Mouse (Mus musculus): Measurements from ENCODE around the gene Nova2.

Gene Nova2

DNA sequence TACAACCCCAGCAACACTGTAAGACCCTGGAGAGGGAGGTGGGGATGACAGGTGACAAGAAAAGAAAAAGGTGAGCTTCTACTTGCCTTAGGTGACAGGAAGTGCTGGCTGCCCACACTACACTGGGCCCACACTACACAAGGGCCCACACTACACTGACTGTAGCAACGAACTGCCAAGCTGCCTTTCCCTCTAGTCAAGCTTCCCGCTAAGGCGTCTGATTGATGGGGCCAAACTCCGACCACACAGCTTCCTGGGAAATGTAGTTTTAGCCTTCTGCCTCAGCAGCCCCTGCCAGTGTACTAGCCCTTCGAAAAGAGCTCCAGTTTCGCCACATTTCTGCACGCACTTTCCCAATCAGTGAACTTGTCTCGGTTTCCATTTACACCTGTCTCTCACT, 41.9 kb downstream of the Nova2 start:
- in situ Hi-C loops (cut with MboI; ENCODE audit: unreplicated experiment in 2 of 2), result no loop called here

DNA sequence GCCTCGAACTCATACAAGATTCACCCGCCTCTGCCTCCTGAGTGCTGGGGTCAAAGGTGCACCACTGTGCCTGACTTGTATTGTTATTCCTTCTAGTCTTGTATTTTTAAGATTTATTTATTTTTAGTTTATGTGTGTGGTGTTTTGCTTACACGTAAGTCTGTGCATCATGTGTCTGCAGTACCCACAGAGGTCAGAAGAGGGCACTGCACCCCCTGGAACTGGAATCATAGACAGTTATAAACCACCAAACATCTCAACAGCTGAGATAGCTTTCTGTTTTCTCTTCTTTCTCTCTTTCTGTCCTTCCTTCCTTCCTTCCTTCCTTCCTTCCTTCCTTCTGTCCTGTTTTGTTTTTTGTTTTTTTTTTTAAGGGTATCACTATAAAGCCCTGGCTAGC, 45.3 kb downstream of the Nova2 start:
- in situ Hi-C loops (cut with MboI; ENCODE audit: unreplicated experiment in 2 of 2), result no loop called here

DNA sequence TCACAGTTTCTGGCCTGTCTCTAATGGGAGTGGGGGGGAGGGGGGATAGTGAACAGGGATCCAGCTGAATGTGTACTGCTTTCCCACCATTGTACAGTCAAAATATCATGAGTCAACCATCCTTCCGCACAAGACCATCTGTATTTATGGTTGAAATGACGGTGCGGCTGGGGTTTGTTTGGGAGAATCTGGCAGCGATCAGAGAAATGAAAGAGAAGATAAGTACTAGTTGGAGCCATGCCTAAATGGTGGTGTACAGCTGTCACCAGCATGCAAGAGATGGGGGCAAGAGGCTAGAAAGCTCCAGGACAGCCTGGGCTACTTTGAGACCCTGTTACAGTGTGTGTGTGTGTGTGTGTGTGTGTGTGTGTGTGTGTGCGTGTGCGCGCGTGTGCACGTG, 52.7 kb downstream of the Nova2 start:
- in situ Hi-C loops (cut with MboI; ENCODE audit: unreplicated experiment in 2 of 2), result no loop called here

DNA sequence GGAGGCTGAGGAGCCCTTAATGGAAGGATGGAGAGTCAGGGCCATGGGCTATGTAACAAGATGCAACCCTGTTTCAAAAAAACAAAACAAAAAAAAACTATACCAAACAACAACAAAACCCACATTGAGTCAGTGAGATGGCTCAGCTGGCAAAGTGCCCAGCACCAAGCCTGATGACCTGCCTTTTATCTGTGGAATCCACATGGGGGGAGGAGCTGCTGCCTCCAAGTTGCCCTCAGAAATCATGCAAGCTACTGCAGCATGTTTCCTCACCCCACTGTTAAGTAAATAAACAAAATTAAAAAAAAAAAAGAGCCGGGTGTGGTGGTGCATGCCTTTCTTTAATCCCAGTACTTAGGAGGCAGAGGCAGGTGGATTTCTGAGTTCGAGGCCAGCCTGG, 60.8 kb downstream of the Nova2 start:
- in situ Hi-C loops (cut with MboI; ENCODE audit: unreplicated experiment in 2 of 2), result loop anchor here in 1 of 2 experiments (10.0 kb wide), 1 partner anchor 72 kb away; the partner anchor contains the start of gene Ccdc61

DNA sequence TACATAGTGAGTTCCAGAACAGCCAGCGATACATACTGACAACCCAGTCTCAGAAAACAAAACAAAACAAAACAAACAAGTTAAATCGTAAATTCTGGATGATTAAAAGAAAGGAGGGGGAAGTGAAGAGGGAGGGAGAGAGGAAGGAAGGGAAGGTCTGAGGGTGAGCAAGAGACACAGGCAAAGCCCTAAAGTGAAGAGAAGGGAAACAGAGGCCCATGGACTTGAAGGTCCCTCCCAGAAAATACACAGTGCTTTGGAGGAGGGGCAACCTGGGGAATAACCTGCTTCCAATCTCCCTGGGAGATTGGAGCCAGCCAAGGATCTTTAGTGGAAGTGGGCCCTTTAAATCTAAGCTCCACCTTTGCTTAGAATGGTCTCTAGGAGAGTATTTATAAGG, 61.4 kb downstream of the Nova2 start, which contains the start of gene Nanos2:
TSS of gene Nanos2 (plus strand) at position 301 of the 400 bp plus-strand sequence.
- in situ Hi-C loops (cut with MboI; ENCODE audit: unreplicated experiment in 2 of 2), result loop anchor here in 1 of 2 experiments (10.0 kb wide), 1 partner anchor 72 kb away; the partner anchor contains the start of gene Ccdc61

DNA sequence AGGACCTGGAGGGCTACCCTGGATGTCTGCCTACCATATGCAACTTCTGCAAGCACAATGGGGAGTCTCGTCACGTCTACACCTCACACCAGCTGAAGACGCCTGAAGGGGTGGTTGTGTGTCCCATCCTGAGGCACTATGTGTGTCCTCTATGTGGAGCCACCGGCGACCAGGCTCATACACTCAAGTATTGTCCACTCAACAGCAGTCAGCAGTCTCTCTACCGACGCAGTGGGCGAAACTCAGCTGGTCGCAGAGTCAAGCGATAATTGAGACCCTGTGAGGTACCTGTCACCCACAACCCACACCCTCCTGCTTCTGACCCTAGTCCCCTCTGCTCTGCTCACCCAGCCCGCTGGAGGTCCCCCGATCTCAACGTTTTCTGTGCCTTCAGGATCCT, 62.1 kb downstream of the Nova2 start:
- in situ Hi-C loops (cut with MboI; ENCODE audit: unreplicated experiment in 2 of 2), result loop anchor here in 1 of 2 experiments (10.0 kb wide), 1 partner anchor 73 kb away; the partner anchor contains the start of gene Ccdc61

DNA sequence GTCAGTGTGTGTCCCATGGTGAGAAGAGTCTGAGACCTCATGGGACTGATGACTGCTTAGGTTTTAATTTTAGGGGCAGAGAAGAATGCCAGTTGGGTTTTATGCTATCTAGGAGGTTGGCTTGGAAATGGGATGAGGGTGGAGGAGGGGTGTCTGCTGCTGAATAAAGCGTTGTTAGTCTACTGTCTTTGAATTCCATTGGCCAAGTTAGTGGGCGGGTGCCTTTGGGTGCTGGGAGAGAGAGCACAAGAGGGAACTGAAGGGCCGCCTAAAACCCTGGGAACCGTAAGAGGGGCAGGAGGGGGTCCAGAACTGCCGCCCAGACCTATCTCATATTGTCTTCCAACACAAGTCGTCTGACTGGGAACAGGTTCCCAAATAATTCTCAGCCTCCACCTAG, 63.1 kb downstream of the Nova2 start:
- in situ Hi-C loops (cut with MboI; ENCODE audit: unreplicated experiment in 2 of 2), result loop anchor here in 1 of 2 experiments (10.0 kb wide), 1 partner anchor 74 kb away; the partner anchor contains the start of gene Ccdc61

DNA sequence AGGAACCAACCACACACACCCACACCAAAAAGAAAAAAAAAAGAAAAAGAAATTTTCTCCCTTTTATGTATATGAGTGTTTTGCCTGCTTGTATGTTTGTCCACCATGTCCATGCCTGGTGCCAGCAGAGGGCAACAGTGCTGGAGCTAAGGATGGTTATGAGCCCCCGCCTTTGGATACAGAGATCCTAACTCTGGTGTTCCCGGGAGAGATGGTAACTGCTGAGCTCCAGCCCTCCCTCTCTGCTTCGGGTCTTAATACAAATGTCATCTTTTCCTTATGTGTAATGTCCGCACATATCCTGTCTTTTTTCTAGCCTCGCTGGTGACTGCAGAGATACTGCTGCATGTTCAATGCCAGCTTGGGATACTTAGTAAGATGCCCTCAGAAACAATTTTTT, 64.3 kb downstream of the Nova2 start:
- in situ Hi-C loops (cut with MboI; ENCODE audit: unreplicated experiment in 2 of 2), result loop anchor here in 1 of 2 experiments (10.0 kb wide), 1 partner anchor 75 kb away; the partner anchor contains the start of gene Ccdc61

DNA sequence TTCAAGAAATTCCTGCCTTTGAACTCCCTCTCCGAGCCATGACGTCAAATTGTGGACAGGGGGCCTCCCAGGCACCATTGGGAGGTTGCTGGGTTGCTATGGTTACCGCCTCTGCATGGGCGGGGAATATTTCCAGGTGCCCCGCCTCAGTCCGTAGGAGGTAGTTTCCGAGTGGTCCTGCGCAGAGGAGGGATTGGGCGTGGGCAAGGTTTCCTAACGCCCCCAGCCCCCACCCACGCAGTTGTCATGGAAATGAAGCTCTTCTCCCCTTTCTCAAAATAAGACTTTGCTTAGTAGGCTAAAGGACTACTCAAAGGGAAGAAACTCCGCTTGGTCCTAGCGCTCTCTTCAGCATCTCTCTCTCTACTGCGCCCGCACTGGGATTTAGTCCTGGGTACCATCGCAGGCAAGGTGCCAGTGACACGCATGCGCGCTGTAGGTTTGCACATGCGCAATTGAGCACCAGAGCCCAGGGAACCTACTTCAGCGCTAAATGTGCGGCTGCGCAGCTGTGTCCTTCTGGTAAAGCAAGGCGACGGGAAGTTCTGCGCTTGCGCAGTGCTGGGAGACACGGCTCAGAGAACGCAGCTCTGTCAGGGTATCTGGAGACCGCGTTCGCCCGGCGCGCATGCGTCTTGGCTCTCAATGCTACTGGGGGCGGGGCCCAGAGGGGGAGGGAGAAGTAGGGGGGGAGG, 65.1 kb downstream of the Nova2 start, which contains the start of gene Mypop:
TSS of gene Mypop (plus strand) at position 645 of the 695 bp plus-strand sequence.
- in situ Hi-C loops (cut with MboI; ENCODE audit: unreplicated experiment in 2 of 2), result no loop called here

DNA sequence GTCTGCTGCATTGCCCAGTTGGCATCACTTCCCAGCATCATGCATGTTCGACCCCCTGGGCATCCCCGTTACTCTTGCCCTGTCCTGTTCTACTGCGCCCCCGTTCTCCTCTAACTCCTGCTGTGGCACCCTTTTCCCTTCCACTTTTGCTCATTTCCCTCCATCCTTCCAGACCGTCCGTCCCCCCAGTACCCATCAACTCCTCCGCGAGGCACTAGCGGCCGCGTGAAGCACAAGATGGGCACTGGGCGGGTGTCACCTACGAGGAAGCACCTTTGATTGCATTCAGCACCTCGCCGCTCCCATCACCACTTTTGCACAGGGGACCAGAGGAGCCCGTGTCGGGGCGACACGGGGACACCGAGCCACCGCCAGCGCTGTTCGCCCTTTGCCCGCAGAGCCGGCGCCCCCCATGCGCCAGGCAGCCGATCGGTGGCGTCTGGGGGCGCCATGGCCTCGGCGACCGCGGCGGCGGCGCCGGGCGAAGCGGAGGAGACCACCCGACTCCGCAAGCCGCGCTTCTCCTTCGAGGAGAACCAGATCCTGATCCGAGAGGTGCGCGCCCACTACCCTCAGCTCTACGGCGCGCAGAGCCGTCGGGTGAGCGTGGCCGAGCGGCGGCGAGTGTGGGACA, 66.1 kb downstream of the Nova2 start:
- in situ Hi-C loops (cut with MboI; ENCODE audit: unreplicated experiment in 2 of 2), result no loop called here

DNA sequence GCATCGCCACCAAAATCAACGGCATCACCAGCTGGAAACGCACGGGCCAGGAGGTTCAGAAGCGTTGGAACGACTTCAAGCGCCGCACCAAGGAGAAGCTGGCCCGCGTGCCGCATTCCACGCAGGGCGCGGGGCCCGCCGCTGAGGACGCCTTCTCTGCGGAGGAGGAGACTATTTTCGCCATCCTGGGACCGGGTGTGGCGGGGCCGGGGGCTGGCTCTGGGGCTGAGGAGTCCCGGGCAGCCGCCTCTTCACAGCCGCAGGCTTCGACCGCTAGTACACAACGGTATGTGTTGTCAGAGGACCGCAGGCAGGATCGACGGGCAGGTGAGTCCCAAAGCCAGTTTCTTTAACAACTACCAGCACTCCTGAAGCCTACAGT, 66.6 kb downstream of the Nova2 start:
- in situ Hi-C loops (cut with MboI; ENCODE audit: unreplicated experiment in 2 of 2), result no loop called here

DNA sequence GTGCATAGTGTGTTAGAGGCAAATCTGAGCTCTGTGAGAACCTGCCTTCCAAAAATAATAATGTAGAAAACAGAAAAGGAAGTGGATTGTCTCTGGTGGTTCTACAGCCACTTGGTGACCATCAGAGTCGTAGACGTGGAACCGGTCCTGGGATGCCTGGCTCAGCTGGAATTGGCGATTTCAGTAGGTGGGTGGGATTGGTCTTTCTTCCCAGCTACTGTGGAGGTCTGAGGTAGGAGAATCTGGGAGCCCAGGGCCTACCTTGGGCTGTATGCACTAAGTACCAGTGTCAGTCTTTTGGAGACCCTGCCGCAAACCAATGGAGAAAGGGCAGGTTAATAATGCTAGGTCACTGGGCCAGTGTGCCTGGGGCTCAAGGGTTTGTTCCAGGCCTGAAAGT, 67.3 kb downstream of the Nova2 start:
- in situ Hi-C loops (cut with MboI; ENCODE audit: unreplicated experiment in 2 of 2), result no loop called here

DNA sequence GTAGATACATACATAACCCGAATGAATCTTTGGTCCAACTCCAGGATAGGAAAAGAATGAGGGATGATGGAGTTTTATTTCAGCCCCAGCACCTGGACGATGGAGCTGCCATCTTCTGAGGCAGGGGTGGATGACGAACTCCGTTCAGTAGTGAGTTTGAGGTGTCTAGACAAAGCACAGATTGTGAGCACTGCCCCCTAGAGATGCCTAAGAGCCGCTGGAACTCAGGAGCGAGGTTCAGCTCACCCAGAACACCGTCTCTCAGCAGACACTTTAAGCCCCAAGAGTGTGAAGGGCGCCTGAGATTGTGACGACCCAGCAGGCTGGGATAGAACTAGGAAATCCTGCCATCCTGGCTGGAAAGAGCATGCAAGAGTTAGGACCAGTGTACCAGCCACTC, 73.1 kb downstream of the Nova2 start:
- in situ Hi-C loops (cut with MboI; ENCODE audit: unreplicated experiment in 2 of 2), result no loop called here

DNA sequence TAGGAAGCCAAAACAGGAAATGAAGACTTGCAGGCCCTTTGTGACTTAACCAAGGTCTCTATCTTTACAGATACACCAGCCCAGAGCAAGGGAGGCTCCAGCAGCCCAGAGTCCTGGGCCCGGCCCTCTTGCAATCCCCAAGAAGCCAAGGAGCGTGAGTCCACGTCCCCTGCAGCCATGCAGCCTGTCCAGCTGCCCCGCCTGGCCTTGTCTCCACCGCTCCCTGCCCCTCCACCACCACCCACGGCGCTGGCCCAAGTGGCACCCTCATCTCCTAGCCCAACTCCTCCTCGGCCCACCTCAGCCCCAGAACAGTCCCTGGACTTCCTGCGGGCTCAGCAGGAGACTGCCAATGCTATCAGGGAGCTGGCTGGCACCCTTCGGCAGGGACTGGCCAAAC, 74.7 kb downstream of the Nova2 start:
- in situ Hi-C loops (cut with MboI; ENCODE audit: unreplicated experiment in 2 of 2), result no loop called here

DNA sequence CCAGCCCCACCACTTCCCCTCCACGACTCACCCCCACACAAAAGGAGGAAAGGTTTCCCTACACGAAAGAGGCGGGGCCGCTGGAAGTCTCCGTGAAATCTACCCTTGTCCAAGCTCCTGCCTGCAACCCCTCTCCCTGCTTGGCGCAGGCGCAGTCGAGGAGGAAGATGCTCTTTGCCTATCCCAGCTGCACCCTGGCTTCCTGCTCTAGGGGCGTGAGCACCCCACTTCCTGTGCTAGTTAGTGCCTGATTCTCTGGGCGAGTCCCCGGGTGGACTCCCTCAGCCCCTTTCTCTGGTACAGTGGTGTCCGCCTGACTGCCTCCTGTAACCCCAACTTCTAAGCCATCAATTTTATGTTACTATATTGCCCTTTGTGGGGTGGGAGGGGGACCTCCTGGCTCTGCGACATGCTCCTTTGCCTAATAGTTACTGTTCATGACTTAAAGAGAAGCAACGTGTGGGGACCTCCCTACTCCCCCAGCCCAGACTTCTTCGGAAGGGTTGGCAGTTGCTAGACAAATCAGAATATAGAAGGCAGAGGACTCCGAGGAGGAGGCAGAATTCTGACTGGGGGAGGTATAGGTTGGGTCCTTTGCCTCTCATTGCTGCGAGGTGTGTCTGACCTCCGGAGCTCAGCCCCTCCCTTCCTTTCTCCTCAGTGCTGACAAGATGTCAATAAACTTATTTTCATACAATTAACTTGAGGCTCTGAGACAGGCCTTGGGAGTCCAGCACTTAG, 75.5 kb downstream of the Nova2 start:
- in situ Hi-C loops (cut with MboI; ENCODE audit: unreplicated experiment in 2 of 2), result no loop called here

DNA sequence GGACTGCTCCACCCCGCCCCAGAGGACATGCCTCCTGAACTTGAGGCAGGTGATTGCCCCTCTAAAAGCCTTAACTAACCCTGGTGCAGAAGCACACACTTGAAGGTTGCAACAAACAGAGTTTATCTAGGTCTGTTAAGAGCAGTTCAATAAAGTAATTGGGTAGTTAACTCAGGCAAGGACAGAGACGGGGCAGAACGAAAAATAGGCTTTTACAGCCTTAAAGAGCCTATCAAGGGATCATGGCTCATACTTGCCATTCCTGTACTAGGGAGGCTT, 76.1 kb downstream of the Nova2 start:
- in situ Hi-C loops (cut with MboI; ENCODE audit: unreplicated experiment in 2 of 2), result no loop called here

DNA sequence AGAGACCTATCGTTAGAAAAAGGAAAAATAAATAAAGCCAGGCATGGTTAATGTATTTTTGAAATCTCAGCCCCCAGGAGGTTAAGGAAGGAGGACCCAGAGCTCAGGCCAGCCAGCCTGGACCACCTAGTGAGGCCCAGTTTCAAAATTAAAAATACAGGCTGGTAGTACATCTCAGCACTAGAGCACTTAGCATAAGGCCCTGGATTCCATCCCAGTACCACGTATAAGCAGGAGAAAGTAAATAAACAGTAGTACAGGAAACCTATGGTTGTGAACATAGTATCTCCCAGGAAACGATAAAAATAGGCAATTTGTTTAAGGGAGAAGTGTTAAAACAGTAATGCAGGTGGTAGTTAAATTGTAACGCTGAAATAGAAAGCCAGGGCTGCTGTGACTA, 76.4 kb downstream of the Nova2 start:
- in situ Hi-C loops (cut with MboI; ENCODE audit: unreplicated experiment in 2 of 2), result no loop called here

DNA sequence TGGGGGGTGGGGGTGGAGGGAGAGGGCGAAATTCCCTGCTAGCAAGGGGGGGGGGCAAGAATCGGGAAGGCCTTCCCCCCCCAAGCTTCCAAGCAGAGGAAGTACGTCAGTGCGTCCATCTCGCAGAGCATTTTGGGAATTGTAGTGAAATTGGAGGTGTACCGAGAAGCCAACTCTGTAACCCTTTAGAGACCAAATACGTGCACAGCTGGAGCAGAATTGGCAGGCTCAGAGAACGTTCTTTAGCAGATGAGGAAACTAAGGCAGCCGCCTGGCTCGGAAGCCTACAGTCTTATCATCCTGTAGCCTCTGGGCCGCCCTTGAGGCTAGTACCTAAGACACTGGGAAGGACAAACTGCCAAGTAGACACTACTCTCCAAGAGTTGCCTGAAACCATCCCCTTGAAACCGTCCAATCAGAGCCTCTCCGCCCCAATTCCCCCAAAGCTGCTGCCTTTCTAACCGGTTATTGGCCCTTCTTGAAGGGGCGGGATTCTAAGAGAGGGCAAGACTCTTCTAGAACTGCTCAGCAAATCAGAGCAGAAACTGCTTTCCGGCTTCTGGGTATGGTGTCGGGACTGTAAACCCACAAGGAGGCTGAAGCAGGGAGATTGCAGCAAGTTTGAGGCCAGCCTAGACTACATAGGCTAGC, 77.3 kb downstream of the Nova2 start:
- in situ Hi-C loops (cut with MboI; ENCODE audit: unreplicated experiment in 2 of 2), result no loop called here

DNA sequence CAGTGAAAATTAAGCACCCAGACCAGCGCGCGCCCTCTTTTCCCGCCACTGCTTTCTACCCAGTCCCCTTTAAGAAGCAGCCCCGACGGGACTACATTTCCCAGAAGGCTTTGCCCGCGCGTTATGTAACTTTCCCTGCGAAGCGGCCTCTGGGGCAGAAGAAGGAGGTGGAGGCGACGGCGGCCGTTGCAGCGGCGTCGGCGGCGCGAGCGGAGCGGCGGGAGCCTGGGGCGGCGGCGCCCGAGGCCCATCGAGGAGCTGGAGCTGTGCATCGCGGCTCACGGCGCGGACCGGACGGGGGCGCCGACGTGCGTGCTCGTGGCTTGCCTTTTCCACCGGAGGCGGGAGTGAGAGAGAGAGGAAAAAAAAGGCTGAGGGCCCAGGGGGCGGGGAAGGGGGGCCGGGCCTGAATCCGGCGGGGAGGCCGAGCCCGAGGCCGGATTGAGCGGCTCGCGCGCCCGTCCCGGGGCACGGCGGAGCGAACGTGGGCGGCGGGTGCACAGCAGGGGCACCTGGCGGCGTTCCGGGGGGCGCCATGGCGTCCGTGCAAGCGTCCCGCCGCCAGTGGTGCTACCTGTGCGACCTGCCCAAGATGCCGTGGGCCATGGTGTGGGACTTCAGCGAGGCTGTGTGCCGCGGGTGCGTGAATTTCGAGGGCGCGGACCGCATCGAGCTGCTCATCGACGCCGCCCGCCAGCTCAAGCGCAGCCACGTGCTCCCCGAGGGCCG, 78.4 kb downstream of the Nova2 start, which contains the start of gene Irf2bp1:
TSS of gene Irf2bp1 (plus strand) at position 143 of the 729 bp plus-strand sequence.
- in situ Hi-C loops (cut with MboI; ENCODE audit: unreplicated experiment in 2 of 2), result no loop called here

DNA sequence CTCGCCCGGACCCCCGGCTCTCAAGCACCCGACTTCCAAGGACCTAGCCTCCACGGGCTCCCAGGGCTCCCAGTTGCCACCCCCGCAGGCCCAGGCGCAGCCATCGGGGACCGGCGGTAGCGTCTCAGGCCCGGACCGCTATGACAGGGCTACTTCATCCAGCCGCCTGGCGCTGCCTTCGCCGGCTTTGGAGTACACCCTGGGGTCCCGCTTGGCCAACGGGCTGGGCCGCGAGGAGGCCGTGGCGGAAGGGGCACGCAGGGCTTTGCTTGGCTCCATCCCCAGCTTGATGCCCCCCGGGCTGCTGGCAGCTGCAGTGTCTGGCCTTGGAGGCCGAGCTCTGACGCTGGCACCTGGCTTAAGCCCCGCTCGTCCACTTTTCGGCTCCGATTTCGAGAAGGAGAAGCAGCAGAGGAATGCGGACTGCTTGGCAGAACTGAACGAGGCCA, 79.0 kb downstream of the Nova2 start:
- in situ Hi-C loops (cut with MboI; ENCODE audit: unreplicated experiment in 2 of 2), result loop anchor here in 1 of 2 experiments (5.0 kb wide), 1 partner anchor 88 kb away; the partner anchor contains the start of gene Six5

All from v-Abl transformed pro-B cells (cell line).